Mouse (Mus musculus) layer of hippocampus, postnatal 36 days (tissue): Measurements from ENCODE around the gene Trim2. TPM values are rescaled to one million over a fixed set of nuclear protein-coding genes. Genes with fewer than 3 reads are reported as not detected.

ENCODE experiments used
- DNase-seq, 2 experiments: peaks; one replicate each; pipeline ENCODE4 v3.0.0; 2022
- total RNA-seq, 2 experiments: library from RNA; stranded (reverse); gene quantifications; 2 replicates each; pipeline ENCODE4 v1.2.3; 2021

The Trim2 gene
- total RNA-seq, 2 experiments from 2014 or later = 410 to 433 TPM

DNA sequence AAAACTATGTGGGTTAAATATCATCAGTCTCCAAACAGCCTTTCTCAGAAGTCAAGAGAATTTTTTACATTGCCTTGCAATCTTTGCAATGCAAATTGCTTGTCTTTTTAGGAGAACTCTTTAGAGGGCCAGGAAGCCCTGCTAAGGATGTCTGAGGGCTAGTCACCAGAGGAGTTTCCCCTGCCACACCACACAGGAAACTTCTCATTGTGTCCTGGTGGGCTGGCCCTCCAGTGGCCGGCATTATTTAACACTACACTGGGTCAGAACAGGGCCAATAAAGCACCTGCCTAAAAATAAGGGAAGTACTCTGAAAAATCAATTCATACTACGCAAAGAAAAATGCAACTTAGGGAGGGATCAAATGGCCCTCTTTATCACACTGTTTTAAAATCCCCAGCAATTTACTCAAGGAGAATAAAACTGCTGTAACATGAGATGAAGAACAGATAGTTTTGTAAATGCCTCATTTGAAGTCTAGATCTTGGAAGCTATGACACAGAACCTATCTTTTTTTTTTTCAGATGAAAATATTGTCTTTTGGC, 87.4 kb downstream of the Trim2 start:
- no peak for DNase-seq

DNA sequence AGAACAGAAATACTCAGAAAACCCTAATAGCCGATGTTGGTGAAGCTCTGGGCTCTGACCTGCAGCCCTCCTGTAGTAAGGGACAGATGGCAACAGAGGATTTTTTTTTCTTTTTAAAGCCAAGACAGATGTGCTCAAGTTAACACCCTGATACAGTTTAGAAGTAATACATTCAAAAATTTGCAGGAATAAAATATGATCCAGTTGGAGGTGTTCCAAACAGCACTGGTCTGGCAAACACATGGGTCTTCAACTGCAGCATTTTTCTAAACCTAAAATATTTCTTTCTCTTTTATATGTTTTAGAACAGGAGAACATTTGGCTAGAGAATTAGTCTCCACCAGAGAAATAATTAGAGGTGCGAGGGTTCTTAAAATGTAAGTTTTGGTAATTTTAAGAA, 88.2 kb downstream of the Trim2 start:
- no peak for DNase-seq

DNA sequence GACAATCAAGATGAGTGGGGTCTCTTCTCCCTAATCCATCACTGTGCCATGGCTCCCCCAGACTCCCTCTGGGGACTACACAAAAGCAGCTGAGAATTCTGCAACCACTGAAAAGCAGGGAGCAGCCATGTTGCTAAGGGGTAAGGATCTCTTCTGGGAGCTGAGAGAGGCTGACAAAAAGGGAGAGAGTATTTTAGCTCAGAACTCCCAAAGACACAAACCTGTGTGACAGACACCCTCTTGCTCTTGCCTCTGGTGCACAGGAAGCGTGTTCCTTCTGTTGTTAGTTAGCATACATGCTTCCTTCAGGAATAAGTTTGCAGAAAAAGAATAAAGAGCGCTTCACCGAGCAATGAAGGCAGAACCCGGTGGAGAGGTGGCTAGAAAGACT, 88.7 kb downstream of the Trim2 start:
- no peak for DNase-seq

DNA sequence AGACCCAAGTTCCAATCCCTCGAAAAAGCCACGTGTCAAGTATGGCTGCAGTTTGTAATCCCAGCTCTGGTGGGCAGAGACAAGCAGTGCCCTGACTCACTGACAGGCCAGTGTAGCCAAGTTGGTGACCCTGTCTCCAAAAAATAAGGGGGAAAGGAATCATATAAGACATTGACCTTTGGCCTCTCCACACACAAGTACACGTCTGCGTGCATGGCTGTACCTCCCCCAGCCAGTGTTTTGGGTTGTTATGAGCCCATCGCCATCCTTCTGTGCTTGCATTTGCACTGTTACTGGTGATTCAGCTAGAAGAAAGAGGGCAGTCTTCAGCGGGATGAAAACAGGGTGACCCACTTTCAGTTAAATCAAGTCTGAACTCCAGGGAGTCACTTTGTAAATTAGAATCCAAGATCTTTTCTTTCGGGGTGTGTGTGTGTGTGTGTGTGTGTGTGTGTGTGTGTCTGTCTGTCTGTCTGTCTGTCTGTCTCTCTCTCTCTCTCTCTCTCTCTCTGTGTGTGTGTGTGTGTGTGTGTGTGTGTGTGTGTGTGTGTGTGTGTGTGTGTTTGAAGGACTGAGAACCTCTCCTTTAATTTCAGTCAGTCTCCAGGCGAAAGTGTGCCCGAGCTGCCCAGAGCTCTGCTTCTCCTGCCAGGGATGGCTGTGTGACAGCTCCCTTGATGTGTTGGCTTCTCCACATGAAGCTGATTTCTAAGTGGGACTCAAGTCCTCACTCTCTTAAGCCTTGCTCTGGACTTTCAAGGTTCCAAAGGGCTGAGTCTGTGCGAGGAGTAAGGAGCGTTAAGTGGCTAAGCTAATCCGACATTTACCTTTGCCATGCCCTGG, 89.3 kb downstream of the Trim2 start:
- no peak for DNase-seq

DNA sequence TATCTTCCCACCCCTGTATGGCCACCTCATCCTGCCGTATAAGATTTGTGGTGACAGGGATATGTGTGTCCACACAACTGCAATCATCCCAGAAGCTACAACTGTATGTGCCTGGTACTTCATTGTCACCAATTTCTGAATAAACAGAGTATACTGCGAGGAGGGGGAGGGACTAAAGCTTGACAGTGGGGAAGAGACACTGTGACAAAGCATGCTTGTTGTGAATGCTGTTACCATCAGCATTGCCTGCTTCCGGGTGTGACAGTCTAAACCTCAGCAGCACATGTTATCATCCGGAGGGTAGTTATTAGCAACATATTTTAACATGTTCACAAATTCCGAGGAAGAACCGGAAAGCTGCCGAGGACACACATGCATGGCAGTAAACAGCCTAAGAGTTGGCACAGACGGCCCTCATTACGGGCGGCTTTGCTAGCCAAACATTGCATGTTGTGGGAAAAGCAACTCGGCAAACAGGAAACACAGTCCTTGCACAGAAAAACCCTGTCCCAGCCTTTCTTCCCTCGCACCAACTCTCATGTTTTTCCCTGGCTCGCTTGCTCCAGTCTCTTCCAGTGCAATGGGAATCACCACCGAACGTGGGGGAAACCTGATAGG, 90.8 kb downstream of the Trim2 start:
- no peak for DNase-seq

DNA sequence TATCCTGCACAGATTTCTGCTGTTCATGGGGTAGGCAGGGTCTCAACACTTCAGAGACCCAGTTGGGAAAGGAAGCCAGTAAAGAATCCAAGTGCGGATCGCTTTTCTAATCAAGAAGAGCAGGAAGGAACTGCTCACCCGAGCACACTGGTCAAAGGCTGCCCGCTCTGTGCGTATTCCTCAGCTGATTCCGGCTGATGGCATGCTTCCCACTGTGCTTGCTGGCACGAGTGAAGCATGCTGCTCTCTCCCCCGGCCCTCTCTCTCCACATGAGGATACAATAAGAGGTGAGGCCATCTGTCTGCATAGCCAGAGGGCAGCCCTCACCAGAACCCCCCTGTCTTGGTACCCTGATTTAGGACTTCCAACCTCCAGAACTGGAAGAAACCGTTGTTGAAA, 91.4 kb downstream of the Trim2 start:
- peak in 1 of 2 experiments; percentile 52 for DNase-seq

DNA sequence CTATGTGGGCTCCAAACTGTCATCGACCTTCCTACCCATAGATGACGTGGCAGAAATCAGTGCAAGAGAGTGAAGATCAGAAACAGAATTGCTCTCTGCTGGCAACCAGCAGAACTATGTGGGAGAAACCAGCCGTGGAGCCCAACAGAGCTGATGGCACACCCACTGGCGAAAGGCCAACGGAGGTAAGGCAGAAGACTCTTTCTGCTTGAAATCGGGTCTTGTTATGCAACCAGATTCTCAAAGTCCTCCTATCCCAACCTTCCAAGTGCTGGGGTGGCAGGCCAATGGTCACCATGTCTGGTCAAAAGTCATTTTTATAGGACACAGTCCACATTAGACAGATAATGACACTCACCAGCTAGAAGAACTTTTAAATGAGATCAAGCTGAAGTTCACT, 92.2 kb downstream of the Trim2 start:
- no peak for DNase-seq

DNA sequence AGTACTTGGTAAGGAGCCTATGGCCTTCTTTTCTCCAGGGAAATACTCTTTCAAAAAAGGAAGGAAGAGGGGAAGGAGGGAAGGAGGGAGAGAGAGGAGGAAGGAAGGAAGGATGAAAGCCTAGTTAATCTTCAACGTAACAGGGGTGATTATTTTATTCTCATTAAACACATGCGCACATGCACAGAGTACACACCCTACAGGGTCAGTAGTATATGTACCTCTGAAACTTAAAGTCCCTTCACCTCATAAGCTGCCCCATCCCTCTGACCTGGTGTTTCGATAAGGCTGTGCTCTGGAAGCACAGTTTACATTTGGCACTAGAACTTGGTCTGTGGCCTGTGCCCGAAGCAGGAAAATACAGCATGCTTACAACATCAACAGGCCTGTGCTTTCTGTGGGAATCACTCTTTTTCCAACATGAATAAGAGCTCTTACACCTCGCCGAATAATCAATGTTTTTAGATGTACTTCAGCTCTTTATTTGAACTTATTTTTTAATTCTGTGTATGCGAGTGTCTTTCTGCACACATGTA, 95.3 kb downstream of the Trim2 start:
- no peak for DNase-seq

DNA sequence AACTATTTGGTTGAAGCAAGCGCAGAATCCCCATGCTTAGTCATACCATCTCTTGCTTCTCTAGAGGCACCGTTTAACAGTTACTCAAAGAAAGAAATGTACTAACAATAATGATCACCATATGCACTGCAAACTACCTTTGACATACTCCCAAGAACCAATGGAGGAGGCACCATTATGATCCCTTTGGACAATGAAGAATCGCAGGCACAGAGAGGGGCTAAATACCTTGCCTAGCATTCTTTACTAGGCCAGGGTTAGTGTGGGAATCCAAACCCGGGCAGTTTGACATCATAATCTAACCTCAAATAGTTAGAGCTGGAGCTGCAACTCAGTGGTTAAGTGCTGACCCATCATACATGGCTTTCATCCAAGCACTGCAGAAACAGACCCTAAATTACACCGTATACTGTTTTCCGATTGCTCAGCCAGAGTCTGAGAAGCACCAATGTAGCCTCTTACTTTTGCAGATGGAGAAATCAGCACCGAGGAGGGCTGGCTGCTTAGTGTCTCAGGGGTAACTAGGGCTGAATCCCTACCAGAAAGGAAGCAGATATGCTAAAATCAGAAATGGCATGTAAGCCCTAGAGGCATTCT, 97.7 kb downstream of the Trim2 start:
- DNase-seq = no peak

DNA sequence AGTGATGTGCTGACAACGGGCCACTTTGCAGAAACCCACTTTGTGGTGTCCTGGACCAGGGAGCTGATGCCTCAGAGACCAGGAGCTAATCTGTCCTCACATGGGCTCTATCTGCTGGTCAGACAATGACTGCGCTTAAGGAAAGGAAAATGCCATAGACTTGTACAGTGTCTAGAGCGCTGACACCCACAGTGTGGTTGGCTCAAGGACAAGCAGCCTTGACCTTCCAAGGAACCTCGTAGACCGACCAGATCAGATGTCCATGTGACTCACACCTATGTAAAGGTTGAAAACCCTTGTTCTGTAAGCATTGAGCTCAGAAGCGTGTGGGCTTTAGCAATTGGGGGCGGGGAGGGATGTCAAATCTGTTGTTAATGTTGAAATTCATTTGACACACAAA, 98.2 kb downstream of the Trim2 start:
- no peak for DNase-seq

DNA sequence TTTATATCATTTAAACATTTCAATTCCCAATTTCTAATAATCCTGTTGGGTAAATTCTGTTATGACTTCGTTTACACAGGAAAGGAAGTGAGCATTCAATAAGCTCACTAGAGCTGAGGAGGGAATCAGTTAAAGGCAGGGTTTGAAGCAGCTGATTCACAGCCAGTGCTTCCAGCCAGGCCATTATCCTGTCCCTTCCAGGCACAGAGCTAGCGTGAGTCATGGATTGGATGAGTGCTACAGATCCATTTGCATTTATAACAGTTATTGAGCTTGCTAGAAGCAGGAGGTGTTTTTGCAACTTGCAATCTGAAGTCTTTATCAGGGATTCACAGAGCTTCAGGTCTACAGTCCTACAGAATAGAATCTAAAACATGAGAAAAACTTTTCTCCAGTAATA, 99.3 kb downstream of the Trim2 start:
- no peak for DNase-seq

DNA sequence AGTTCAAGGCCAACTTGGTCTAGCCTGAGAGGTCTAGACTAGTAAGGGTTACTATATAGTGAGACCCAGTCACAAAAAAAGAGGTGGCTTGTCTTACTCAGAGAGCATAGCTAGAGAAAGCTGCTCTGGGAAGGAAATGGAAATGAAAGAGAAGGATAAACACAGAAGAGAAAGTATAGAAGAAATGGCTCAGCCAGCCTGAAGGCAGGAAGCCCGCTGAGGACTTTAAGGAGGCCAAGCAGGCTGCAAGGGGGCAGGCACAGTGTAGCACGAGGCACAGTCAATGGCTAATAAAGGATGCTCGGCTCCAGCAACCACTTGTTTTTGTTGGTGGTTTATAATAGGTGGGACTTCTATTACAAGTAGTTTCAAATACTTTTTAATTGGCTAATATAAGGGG, 100.6 kb downstream of the Trim2 start:
- DNase-seq = no peak

DNA sequence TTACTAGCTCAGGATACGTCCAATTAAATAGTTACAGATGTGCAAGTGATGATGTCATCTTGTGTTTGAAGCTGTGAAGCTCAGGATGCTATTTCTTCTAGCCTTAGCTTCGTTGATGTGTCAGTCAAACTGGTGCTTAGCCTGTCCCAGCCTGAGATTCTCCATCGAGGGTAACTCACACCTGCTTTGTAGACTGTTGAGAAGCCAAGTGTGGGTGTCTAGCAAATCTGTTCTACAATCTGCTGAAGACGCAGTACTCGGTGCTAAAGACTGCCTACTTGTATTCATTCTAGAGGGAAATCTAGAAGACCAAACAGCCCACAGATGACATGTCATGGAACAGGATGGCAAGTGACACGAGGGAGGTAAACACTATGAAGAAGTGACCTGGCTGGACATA, 101.0 kb downstream of the Trim2 start:
- DNase-seq = peak in 1 of 2 experiments; percentile 55

DNA sequence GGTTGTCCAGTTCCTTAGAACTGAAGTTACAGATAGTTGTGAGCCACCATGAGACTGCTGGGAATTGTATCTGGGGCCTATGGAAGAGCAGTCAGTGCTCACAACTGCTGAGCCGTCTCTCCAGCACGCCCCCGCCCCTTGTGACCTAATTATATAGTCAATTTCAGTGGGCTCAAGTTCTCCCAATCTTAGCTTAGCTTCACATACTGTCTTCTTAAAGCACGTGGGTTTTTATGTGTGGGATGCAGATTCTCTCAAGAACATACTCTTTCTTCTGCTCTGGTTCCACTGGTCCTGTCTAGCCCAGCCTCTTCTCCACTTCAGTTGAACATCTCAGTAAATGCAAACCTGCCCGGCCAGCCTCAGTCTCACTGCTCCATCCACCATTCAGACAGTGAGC, 102.0 kb downstream of the Trim2 start:
- no peak for DNase-seq

DNA sequence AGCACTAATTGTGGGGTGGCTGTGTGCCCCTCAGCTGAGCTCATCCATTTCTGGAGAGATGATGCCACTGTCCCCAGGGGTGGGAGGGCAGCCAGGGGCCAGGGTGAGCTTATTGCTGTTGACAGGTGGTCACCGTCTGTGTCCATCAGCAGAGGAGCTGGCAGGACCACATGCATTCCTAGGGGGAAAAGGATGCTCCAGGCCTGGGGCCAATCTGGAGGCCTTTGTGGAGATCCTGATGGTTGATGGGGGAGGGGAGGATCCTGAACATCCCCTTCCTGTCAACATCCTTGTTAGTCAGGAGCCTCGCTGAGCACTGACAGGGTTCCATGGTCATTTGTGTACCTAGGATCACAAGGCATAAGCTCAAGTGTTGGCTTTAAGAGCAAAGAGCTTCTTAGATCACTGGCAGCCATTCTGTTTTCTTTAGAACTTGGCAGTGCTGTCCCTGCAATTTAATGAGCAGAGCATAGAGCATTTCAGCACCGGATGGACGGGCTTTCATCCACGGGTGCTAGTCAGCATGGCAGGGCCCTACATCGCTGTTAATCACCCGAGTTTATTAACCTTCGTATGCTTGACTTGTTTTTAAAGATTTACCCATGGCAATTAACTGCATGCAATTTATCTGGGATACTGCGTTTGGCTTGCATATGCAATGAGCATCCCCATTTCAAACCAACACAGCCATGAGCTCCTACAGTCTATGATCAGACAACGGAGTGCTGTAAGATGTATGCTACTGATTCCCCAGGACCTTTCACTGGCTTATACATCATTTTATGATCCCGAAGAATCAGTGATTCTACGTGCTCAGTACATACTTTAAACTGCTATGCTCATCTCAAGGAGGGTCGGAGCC, 105.9 kb downstream of the Trim2 start:
- no peak for DNase-seq

DNA sequence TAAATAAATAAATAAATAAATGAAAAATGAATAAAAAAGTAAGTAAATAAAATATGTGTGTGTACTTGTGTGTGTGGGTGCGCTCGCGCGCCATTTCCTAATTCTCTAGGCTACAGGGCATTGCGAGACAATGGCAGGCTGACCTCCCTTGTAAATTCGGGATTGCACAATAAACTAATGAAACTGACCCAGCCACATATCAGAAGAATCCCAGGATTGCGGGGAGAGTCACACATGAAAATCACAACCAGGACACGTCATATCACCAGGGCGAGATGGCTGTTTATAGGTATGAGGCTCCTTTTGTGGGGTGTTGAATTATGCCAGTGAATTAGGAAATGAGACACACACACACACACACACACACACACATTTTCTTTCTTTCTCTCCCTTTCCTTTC, 107.2 kb downstream of the Trim2 start:
- DNase-seq = no peak

DNA sequence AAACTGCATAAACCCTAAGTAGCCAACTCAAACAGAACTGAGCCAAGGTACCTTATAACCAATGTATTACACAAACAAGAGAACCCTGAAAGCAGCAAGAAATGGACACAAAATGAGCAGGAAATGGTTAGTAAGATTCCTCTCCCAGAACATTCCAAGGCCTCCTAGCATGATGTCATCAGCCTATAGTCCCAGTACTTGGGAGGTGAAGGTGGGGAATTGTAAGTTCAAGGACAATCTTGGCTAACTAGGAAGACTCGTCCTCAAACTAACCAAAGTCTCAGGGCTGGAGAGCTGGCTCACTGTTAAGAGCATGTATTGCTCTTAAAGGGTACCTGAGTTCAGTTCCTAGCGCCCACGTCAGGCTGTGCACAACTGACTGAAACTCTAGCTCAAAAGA, 108.4 kb downstream of the Trim2 start:
- no peak for DNase-seq

DNA sequence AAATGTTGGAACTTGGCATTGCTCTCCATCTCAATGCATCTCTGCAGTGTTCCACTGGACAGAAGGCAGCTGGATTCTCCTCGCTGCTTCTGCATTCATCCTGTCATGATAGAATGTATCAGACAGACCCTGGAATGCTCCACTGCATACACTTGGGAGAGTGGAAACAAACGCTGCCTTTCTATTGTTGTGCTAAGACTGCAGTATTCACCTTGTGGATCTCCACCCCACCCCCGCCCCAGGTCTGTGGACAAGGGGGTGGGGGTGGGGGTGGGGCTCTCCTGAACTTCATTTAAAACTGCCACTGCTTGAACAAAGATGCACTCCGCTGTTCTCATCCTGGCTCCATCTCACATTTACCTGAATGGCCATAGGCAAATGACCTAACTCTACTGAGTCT, 112.8 kb downstream of the Trim2 start:
- DNase-seq = no peak

DNA sequence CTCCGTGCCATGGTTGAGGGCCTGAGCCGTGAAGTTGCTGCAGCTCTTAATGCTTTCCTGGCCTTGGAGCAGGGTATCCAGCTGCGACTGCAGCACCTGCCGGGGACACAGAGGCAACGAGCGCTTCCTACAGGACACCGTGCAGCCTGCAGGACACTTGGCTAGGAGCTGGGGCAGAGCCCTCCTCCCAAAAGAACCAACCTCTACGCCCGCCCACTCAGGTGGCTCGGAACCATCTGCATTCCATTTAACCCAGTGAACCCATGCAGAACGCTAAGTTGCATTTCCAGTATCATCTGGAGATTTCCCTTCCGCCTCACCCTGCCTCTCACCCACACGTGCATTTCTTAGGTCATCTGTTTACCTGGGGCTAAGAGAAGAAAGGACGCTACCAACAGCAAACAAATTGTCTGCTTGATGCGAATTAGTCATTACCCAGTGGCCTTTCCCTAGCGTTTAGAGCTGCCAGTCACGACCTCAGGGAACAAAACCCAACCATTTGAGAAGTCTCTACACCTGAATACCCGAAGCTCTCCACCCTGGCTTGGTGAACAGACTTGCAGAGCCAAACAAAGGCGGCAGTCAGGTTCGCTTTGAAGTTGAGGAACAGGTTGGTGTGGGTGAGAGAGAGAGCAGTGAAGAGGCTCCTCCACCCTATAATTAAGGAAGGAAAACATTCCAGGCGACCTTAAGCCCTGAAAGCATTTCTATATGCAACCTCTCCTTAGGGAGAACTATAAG, 115.4 kb downstream of the Trim2 start:
- DNase-seq = no peak

DNA sequence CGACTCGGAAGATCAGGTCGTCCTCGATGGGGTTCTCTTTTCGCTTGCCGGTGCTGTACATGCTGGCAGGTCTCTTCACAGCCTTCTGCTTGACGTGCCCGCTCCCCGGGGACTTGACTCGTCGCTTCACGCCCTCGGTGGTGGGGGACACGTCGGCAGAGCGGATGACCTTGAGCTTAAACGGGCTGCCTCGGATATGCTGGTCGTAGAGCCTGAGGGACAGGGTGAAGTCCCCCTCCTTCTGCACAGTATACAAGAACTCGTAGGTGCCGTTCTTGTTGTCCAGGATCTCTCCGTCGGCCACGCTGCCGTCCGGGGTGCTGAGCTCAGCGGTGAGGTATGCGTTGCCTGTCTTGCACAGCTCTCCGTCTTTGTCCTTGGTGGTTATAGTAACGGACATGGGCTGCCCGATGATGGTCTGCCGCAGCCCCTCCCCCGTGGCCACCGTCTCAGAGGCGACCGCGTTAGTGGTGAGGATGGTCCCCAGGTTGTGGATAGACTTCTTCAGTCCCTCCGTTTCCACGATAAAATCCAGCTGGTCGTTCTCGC, 116.1 kb downstream of the Trim2 start:
- DNase-seq = no peak

DNA sequence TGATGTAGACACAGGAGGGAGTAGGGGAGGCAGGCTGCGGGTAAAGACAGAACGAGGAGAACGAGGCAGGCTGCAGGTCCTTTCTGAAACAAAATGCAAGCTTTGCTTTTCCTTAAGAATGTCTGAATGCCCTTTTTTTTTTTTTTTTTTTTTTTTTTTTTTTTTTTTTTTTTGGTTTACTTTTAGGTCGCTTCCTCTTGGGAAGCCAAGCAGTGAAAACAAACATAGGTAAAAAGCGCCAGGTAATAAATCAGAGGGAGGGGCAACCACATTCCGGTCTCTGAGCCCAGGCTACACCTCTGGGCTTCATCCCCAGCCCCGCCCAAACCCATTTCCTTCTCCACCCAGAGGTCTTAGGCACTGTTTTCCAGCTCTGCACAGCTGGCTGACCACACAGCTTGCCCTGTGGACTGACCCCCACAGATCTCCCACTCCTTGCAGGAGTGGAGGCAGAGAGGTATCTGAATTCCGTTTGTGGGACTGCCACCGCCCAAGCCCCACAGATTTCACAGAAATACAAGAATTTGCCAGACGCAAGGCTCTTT, 117.0 kb downstream of the Trim2 start:
- DNase-seq = no peak
